Mouse (Mus musculus): ENCODE measurements around the gene Dvl1.

DNA sequence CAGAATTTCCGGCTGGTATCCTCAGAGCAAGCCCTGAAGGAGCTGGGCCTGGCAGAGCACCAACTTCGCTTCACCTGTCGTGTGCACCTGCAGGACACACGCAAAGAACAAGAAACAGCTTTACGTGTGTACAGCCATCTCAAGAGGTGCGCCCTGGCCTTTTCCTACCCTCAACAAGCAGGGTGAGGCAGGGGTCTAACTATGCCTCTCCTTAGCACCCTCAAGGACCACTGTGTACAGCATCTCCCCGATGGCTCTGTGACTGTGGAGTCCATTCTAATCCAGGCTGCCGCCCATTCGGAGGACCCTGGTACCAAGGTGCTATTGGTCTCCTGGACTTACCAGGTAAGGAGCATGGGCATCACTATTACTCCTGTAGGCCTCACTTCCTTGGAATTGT is 41.0 kb downstream of the Dvl1 start:
- TF ChIP-seq CTCF (IDR thresholded peaks at IDR 0.05; ENCODE audit: control insufficient read depth, insufficient read depth, insufficient replicate concordance, low read depth, low read length) (no peak), POLR2A (IDR thresholded peaks at IDR 0.05; ENCODE audit: control insufficient read depth, low read depth, low read length) (no peak)

All from testis, adult 2 months (tissue).